Mouse (Mus musculus) CD4-positive helper T cell, adult 2 months (primary cell): Measurements from ENCODE around the gene Ctnna2.

ENCODE experiments used
- DNase-seq: peaks from one replicate; pipeline ENCODE4 v3.0.0-alpha.2; 2012; ENCODE audit warnings: low read depth, missing footprints, low spot score

Ctnna2 gene

GRCm38 (mm10) chr6:77979241-77979961, at the start of gene Ctnna2:
Gene Ctnna2 (minus strand): TSS chr6:77979699.
- DNase-seq = no peak

GRCm38 (mm10) chr6:77980137-77981052, 896 bp upstream of the Ctnna2 start:
- no peak for DNase-seq

GRCm38 (mm10) chr6:77978476-77979240, 841 bp downstream of the Ctnna2 start:
- no peak for DNase-seq

GRCm38 (mm10) chr6:77970545-77971242, 8.8 kb downstream of the Ctnna2 start:
- no peak for DNase-seq

- no peak for DNase-seq
Measured at GRCm38 (mm10) chr6:77969774-77970173, 9.7 kb downstream of the Ctnna2 start.

- no peak for DNase-seq
Measured at GRCm38 (mm10) chr6:77962011-77962410, 17.5 kb downstream of the Ctnna2 start.

- DNase-seq = no peak
Measured at GRCm38 (mm10) chr6:77951276-77951675, 28.2 kb downstream of the Ctnna2 start.

- no peak for DNase-seq
Measured at GRCm38 (mm10) chr6:77950690-77951089, 28.8 kb downstream of the Ctnna2 start.

- no peak for DNase-seq
Measured at GRCm38 (mm10) chr6:77929375-77929774, 50.1 kb downstream of the Ctnna2 start.

- DNase-seq = no peak
Measured at GRCm38 (mm10) chr6:77873150-77873549, 106.3 kb downstream of the Ctnna2 start.

- no peak for DNase-seq
Measured at GRCm38 (mm10) chr6:77869313-77869712, 110.2 kb downstream of the Ctnna2 start.

GRCm38 (mm10) chr6:77868119-77868518, 111.4 kb downstream of the Ctnna2 start:
- no peak for DNase-seq

GRCm38 (mm10) chr6:77863379-77863778, 116.1 kb downstream of the Ctnna2 start:
- DNase-seq = no peak

GRCm38 (mm10) chr6:77862781-77863180, 116.7 kb downstream of the Ctnna2 start:
- DNase-seq = no peak

GRCm38 (mm10) chr6:77849438-77849837, 130.1 kb downstream of the Ctnna2 start:
- no peak for DNase-seq

- DNase-seq = no peak
Measured at GRCm38 (mm10) chr6:77848796-77849195, 130.7 kb downstream of the Ctnna2 start.

- DNase-seq = no peak
Measured at GRCm38 (mm10) chr6:77847651-77848050, 131.8 kb downstream of the Ctnna2 start.

GRCm38 (mm10) chr6:77839076-77839475, 140.4 kb downstream of the Ctnna2 start:
- no peak for DNase-seq

GRCm38 (mm10) chr6:77838653-77839052, 140.8 kb downstream of the Ctnna2 start:
- no peak for DNase-seq

- no peak for DNase-seq
Measured at GRCm38 (mm10) chr6:77837543-77837942, 142.0 kb downstream of the Ctnna2 start.

GRCm38 (mm10) chr6:77834680-77835079, 144.8 kb downstream of the Ctnna2 start:
- DNase-seq = no peak
